Mouse (Mus musculus) limb, embryonic 10.5 days (tissue): ENCODE data around the gene Myo1c. TPM values are rescaled to one million over a fixed set of nuclear protein-coding genes. Genes with fewer than 3 reads are reported as not detected.

Experiments used
- DNase-seq: peaks from one replicate; pipeline ENCODE4 v3.0.0-alpha.2; 2017; ENCODE audit warnings: low spot score
- H3K27ac ChIP-seq: fragments of 300-500 bp; sonication (generic); 2 replicates; pipeline ENCODE4 v1.5.1; 2016; ENCODE audit warnings: mild to moderate bottlenecking
- H3K27me3 ChIP-seq: fragments of 300-500 bp; sonication (generic); 2 replicates; pipeline ENCODE4 v1.6.1; 2016; ENCODE audit warnings: low read depth, mild to moderate bottlenecking; ENCODE audit not compliant: poor library complexity, severe bottlenecking
- H3K36me3 ChIP-seq: fragments of 300-500 bp; sonication (generic); 2 replicates; pipeline ENCODE4 v1.6.1; 2016; ENCODE audit warnings: mild to moderate bottlenecking, moderate library complexity
- H3K4me1 ChIP-seq: fragments of 300-500 bp; sonication (generic); 2 replicates; pipeline ENCODE4 v1.6.1; 2016
- H3K4me3 ChIP-seq: fragments of 300-500 bp; sonication (generic); 2 replicates; pipeline ENCODE4 v1.5.1; 2016; ENCODE audit warnings: mild to moderate bottlenecking, moderate library complexity
- H3K9me3 ChIP-seq: fragments of 300-500 bp; sonication (generic); replicated peaks from 2 replicates; pipeline ENCODE4 v1.6.1; 2016; ENCODE audit warnings: mild to moderate bottlenecking
- WGBS: fragments of 180-500 bp; shearing (Covaris S2); methylation state at CpG from one replicate; pipeline ENCODE4 v1.1.7; 2016; 5-methylcytosine and 5-hydroxymethylcytosine counted together
- polyA plus RNA-seq: library from polyadenylated mRNA; unstranded; fragments of >200 nt; fragmentation: Nextera tagmentation; extraction: Ambion mirVana; gene quantifications from 2 replicates; pipeline ENCODE4 v1.2.1, GENCODE M21; 2016

Gene Myo1c
- polyA plus RNA-seq, 1 experiment from 2014 or later = 19.7 TPM

DNA sequence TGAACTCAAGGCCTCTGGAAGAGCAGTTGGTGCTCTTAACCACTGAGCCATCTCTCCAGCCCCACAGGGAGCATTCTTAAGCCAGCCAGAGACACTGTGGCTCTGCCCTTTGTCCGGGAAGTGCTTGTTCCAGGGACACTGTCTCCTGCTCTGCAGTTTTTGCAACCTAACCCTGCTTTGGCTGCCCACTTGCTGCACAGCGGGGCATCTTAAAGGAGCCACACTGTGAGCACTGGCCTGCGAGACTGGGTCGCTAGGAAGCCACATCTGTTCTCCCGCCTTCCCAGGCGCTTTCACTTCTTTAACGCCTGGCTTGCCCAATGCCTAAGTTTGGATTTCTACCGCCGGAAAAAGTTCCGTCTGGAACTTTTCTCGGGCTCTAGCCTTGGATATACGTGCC lies 65.3 kb downstream of the Myo1c start:
- no peaks in the 10 kb centered on the region for H3K36me3 ChIP-seq
- 21% methylated on average over 12 of the region's 12 CpGs for WGBS
- H3K9me3 ChIP-seq = peaks cover 2% of the 10 kb centered on the region; the same call in 1 of the 2 replicates
- no peaks in the 10 kb centered on the region for H3K27me3 ChIP-seq
- H3K4me1 ChIP-seq = 0 out of 2 replicates have a peak, but pooled peaks cover 3% of the 10 kb centered on the region
- H3K27ac ChIP-seq = no peak overlapping the region
- H3K4me3 ChIP-seq = no peak overlapping the region
- DNase-seq = no peak

DNA sequence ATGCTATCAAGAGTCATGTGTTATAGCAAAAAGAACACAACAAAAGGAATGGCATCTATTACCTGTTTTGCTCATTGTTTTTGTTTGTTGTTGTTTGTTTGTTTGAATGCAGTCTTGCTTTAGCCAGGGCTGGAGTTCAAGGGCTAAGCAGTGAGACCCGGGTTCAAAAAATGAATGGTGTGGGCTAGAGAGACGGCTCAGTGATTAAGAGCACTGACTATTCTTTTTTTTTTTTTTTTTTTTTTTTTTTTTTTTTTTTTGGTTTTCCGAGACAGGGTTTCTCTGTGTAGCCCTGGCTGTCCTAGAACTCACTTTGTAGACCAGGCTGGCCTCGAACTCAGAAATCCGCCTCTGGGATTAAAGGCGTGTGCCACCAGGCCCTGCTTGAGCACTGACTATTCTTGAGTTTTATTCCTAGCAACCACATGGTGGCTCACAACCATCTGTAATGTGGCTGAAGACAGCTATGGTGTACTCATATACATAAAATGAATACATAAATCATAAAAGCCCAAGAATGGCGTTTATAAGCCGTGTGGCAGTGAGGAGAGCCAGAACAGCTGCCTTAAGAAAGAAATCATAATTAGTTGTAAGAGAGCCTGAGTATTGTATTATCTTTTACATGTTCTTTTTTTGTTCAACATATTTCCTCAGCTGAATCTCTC lies 66.5 kb downstream of the Myo1c start:
- no peaks in the 10 kb centered on the region for H3K27me3 ChIP-seq
- DNase-seq = no peak
- 85% methylated on average over 8 of the region's 8 CpGs for WGBS
- H3K27ac ChIP-seq = no peak overlapping the region
- H3K4me1 ChIP-seq = 0 out of 2 replicates have a peak, but pooled peaks cover 3% of the 10 kb centered on the region
- H3K9me3 ChIP-seq = peaks cover 3% of the 10 kb centered on the region; the same call in 1 of the 2 replicates
- no peak overlapping the region for H3K4me3 ChIP-seq
- no peaks in the 10 kb centered on the region for H3K36me3 ChIP-seq

DNA sequence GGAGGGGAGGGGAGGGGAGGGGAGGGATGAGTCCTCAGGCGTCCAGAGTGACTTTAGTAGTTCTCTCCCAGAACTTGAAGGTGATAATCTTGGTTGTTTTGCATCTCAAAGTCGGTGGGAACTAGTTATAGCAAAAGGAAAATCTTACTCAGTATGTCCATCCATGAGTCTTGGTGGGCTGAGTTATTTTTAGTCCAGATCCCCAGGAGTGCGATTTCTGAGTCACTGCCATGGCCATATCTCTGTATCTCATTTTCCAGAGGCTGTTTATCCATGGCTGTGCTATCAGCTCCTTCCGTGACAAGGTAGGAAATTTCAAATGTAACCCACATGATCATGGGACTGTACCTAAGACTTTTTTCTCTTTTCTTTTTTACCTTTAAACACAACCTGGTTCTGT lies 72.0 kb downstream of the Myo1c start:
- 58% methylated on average over 4 of the region's 4 CpGs for WGBS
- H3K27ac ChIP-seq = no peak overlapping the region
- H3K36me3 ChIP-seq = no peaks in the 10 kb centered on the region
- H3K4me1 ChIP-seq = no peaks in the 10 kb centered on the region
- no peaks in the 10 kb centered on the region for H3K27me3 ChIP-seq
- DNase-seq = no peak
- no peak overlapping the region for H3K4me3 ChIP-seq
- H3K9me3 ChIP-seq = 0 out of 2 replicates have a peak, but pooled peaks cover 3% of the 10 kb centered on the region

Other genes with a start within 250 kb of the Myo1c start
- gene Serpinf1, start 227.8 kb upstream of the Myo1c start, polyA plus RNA-seq = 214 and 217 TPM in 2 replicates
- 0.36 TPM in 1 of 2 replicates, not detected in the other for gene Serpinf2, start 210.9 kb upstream of the Myo1c start, polyA plus RNA-seq
- gene Wdr81, start 195.8 kb upstream of the Myo1c start, polyA plus RNA-seq = 5.6 and 6.6 TPM in 2 replicates
- 9.2 and 9.8 TPM in 2 replicates for gene Tlcd2, start 188.8 kb upstream of the Myo1c start, polyA plus RNA-seq
- gene Prpf8, start 163.7 kb upstream of the Myo1c start, polyA plus RNA-seq = 81.7 and 82.6 TPM in 2 replicates
- gene Rilp, start 140.4 kb upstream of the Myo1c start, polyA plus RNA-seq = 0.25 and 0.46 TPM in 2 replicates
- gene Scarf1, start 137.0 kb upstream of the Myo1c start, polyA plus RNA-seq = 7.0 and 7.1 TPM in 2 replicates
- 3.4 and 4.9 TPM in 2 replicates for gene Slc43a2, start 118.8 kb upstream of the Myo1c start, polyA plus RNA-seq
- gene Pitpna, start 62.4 kb upstream of the Myo1c start, polyA plus RNA-seq = 60.9 and 68.8 TPM in 2 replicates
- 14.4 and 17.6 TPM in 2 replicates for gene Inpp5k, start 19.5 kb upstream of the Myo1c start, polyA plus RNA-seq
- gene Crk, start 28.8 kb downstream of the Myo1c start, polyA plus RNA-seq = 105 and 123 TPM in 2 replicates
- 1,115 and 1,137 TPM in 2 replicates for gene Ywhae, start 82.4 kb downstream of the Myo1c start, polyA plus RNA-seq
- 0.06 and 0.20 TPM in 2 replicates for gene Doc2b, start 145.5 kb downstream of the Myo1c start, polyA plus RNA-seq